Mouse (Mus musculus): ENCODE measurements around the gene D5Ertd579e.

- TF ChIP-seq CTCF (IDR thresholded peaks at IDR 0.05; ENCODE audit: extremely low read depth, insufficient read depth, insufficient read length, insufficient replicate concordance) (no peak), POLR2A (IDR thresholded peaks at IDR 0.05; ENCODE audit: low read depth, low read length) (no peak)
These were observed 98.2 kb downstream of the D5Ertd579e start for GRCm38 (mm10) chr5:36597653-36598052.
